Mouse (Mus musculus) liver, embryonic 11.5 days (tissue): ENCODE measurements around the gene 1700024G13Rik. TPM values are rescaled to one million over a fixed set of nuclear protein-coding genes. Genes with fewer than 3 reads are reported as not detected.
"Not testable (repeated sequence)": the region's sequence is repeated elsewhere in the genome, so short reads cannot be mapped to it uniquely, and the experiment has no call there.

Source experiments
- ATAC-seq: fragments of 200-750 bp; cut with Nextera tagmentation; replicated peaks from 2 replicates; pipeline ENCODE4 v1.8.0; 2017; ENCODE audit warnings: moderate number of reproducible peaks, mild to moderate bottlenecking, moderate TSS enrichment, moderate library complexity; ENCODE audit not compliant: low FRiP score
- DNase-seq: peaks from one replicate; pipeline ENCODE4 v3.0.0-alpha.2; 2017; ENCODE audit warnings: low spot score
- H3K27ac ChIP-seq: fragments of 300-500 bp; sonication (generic); 2 replicates; pipeline ENCODE4 v1.5.1; 2014; ENCODE audit warnings: mild to moderate bottlenecking, low read depth, low read length, control low read depth
- H3K27me3 ChIP-seq: fragments of 300-500 bp; sonication (generic); replicated peaks from 2 replicates; pipeline ENCODE4 v1.6.1; 2014; ENCODE audit warnings: low read length, mixed read lengths; ENCODE audit not compliant: control insufficient read depth, insufficient read depth
- H3K36me3 ChIP-seq: fragments of 300-500 bp; sonication (generic); 2 replicates; pipeline ENCODE4 v1.6.1; 2014; ENCODE audit warnings: mild to moderate bottlenecking, low read length, moderate library complexity, mixed read lengths; ENCODE audit not compliant: control insufficient read depth, insufficient read depth
- H3K4me1 ChIP-seq: fragments of 300-500 bp; sonication (generic); replicated peaks from 2 replicates; pipeline ENCODE4 v1.6.1; 2014; ENCODE audit warnings: low read length, mixed read lengths; ENCODE audit not compliant: control insufficient read depth, insufficient read depth
- H3K4me2 ChIP-seq: fragments of 300-500 bp; sonication (generic); 2 replicates; pipeline ENCODE4 v1.6.1; 2014; ENCODE audit warnings: mild to moderate bottlenecking, control low read depth, moderate library complexity
- H3K4me3 ChIP-seq: fragments of 300-500 bp; sonication (generic); 2 replicates; pipeline ENCODE4 v1.5.1; 2014; ENCODE audit warnings: low read depth, low read length, control low read depth
- H3K9ac ChIP-seq: fragments of 300-500 bp; sonication (generic); 2 replicates; pipeline ENCODE4 v1.6.1; 2014; ENCODE audit warnings: low read depth, low read length, control low read depth
- H3K9me3 ChIP-seq: fragments of 300-500 bp; sonication (generic); 2 replicates; pipeline ENCODE4 v1.6.1; 2016; ENCODE audit warnings: low read length, inconsistent platforms, mixed read lengths; ENCODE audit not compliant: control insufficient read depth
- WGBS: fragments of 180-500 bp; shearing (Covaris S2); extraction: QIAGEN DNeasy Blood & Tissue Kit; methylation state at CpG from one replicate; pipeline ENCODE4 v1.1.7; 2014; 5-methylcytosine and 5-hydroxymethylcytosine counted together
- polyA plus RNA-seq: library from polyadenylated mRNA; unstranded; fragments of >200 nt; fragmentation: Nextera tagmentation; extraction: Ambion mirVana; gene quantifications from 2 replicates; pipeline ENCODE4 v1.2.1, GENCODE M21; 2014

The 1700024G13Rik gene
- polyA plus RNA-seq, 1 experiment from 2014 or later: not detected

DNA sequence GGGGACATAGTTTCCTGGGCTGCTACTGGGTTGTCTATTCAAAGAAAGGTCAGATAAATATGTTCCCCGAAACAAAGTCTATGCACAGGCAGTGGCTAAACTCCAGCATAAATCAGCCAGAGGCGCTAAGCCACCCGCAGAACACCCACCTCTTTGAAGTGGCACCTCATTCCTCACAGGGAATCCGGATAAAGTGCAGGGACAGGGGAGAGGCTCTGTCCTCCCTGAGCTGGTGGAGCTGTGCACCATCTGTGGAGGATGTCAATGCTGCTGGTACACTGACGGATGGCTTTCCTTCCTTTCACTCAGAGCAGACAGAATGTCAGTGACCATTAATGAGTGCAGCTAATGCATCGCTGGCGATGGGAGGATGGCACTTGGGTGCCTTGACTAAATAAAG lies 7.1 kb downstream of the 1700024G13Rik start:
- no peak overlapping the region for H3K27ac ChIP-seq
- H3K4me3 ChIP-seq: no peak overlapping the region
- H3K36me3 ChIP-seq: no peaks in the 10 kb centered on the region
- H3K9ac ChIP-seq: no peak overlapping the region
- H3K9me3 ChIP-seq: no peaks in the 10 kb centered on the region
- peaks cover 33% of the 10 kb centered on the region for H3K27me3 ChIP-seq
- no peak for ATAC-seq
- H3K4me1 ChIP-seq: no peaks in the 10 kb centered on the region
- WGBS: 28% methylated on average over 7 of the region's 7 CpGs
- no peak for DNase-seq
- no peak overlapping the region for H3K4me2 ChIP-seq

DNA sequence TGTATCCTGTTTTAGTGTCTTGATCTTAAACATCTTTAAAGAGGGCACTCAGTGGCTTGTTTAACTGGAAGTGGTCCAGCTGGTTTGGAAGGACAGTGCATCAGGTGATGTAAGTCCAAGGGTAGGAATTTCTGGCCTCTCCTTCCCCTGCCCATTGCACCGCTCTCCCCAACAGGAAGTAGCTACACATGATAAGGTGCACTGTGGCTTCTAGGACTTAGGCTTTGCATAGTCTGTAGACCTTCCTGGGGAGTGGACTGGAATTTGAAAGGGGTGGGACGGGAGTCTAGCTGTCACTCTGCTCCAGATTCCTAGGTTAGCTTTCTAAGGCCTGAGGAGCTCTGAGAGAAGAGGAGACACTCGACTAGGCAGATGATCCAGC lies 8.1 kb downstream of the 1700024G13Rik start:
- Histone ChIP-seq H3K9ac (no peak overlapping the region), H3K4me1 (no peaks in the 10 kb centered on the region), H3K36me3 (no peaks in the 10 kb centered on the region), H3K27ac (no peak overlapping the region), H3K27me3 (peaks cover 33% of the 10 kb centered on the region), H3K4me3 (no peak overlapping the region), H3K4me2 (no peak overlapping the region), H3K9me3 (no peaks in the 10 kb centered on the region)
- no peak for DNase-seq
- no peak for ATAC-seq
- 30% methylated on average over 3 of the region's 3 CpGs for WGBS

DNA sequence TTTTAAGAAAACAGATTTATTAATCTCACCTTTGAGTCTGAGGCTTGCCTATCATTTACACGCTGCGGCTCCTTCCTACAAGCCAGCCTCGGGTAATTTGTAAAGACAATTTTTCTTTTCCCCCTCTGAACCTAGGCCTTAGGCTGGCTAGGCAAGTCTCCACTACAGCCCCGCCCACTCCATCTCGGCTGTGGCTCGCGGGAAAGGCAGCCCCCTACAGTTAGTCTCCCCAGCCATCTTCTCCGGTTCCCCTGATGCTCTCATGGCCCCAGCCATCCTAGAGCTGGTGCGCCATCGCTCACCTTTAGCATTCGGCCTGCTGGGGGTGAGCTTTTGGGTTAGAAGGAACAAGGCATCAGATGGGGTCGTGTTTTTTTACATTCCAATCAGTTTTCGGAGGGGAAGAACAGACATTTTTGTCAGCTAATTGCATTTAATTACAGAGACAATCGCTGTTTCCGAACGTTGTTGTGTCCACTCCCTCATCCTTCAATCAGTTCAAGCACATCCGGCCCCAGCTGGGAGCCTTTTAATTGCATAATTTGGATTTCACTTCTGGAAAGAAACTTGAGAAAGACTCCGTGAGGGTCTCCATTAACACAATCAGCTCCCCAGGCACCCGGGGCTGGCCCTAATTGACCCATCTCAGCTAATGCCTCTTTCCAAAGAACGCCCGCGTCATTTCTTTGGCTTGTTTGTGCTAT lies 8.6 kb downstream of the 1700024G13Rik start:
- Histone ChIP-seq H3K36me3 (no peaks in the 10 kb centered on the region), H3K4me3 (no peak overlapping the region), H3K4me1 (no peaks in the 10 kb centered on the region), H3K9ac (no peak overlapping the region), H3K9me3 (no peaks in the 10 kb centered on the region), H3K27me3 (peaks cover 33% of the 10 kb centered on the region), H3K27ac (no peak overlapping the region), H3K4me2 (no peak overlapping the region)
- ATAC-seq (no peak), DNase-seq (no peak)
- WGBS: 19% methylated on average over 22 of the region's 22 CpGs

DNA sequence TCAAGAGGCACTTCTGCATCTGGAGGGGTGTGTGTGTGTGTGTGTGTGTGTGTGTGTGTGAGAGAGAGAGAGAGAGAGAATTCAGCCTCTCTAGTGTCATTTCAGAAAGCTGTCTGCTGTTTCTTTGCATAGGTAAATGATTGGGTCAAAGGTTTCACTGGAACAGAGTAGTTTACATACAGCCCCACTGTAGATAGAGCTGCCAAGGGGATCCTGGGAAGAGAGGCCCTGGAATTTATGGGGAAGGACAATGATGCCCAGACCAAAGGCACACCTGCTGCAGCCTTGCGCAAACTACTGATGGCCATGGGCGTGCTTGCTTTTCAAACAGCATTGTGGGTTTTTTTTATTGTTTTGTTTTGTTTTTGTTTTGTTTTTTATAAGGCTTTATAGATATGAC lies 15.7 kb downstream of the 1700024G13Rik start:
- H3K4me2 ChIP-seq: no peak overlapping the region
- WGBS: 83% methylated on average over 2 of the region's 2 CpGs
- no peaks in the 10 kb centered on the region for H3K36me3 ChIP-seq
- H3K4me3 ChIP-seq: no peak overlapping the region
- DNase-seq (no peak), ATAC-seq (no peak)
- H3K9ac ChIP-seq: no peak overlapping the region
- no peaks in the 10 kb centered on the region for H3K9me3 ChIP-seq
- H3K27me3 ChIP-seq: no peaks in the 10 kb centered on the region
- H3K4me1 ChIP-seq: no peaks in the 10 kb centered on the region
- no peak overlapping the region for H3K27ac ChIP-seq

DNA sequence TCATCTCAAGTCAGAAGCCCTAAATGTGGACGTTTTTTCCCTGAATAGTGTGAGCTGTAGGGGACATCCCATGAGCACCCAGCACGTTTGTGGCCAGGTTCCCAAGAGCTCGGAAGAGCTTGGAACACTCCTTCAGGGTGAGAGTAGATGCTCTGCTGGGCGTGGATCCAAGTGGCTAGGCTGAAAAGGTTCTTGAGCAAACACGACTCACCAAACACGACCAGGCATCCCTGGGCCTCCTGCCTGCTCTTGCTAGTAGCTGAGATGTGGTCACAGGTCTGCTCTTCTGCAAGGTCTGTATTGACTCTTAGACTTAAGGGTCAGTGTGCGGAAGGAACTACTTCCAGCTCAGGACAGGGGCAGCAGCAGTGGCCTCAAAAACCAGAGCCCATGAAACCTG lies 18.4 kb downstream of the 1700024G13Rik start:
- H3K27ac ChIP-seq: no peak overlapping the region
- no peaks in the 10 kb centered on the region for H3K4me1 ChIP-seq
- H3K4me3 ChIP-seq: no peak overlapping the region
- H3K27me3 ChIP-seq: no peaks in the 10 kb centered on the region
- H3K4me2 ChIP-seq: no peak overlapping the region
- ATAC-seq: no peak
- 67% methylated on average over 7 of the region's 7 CpGs for WGBS
- no peak overlapping the region for H3K9ac ChIP-seq
- DNase-seq: no peak
- H3K9me3 ChIP-seq: no peaks in the 10 kb centered on the region
- H3K36me3 ChIP-seq: no peaks in the 10 kb centered on the region

DNA sequence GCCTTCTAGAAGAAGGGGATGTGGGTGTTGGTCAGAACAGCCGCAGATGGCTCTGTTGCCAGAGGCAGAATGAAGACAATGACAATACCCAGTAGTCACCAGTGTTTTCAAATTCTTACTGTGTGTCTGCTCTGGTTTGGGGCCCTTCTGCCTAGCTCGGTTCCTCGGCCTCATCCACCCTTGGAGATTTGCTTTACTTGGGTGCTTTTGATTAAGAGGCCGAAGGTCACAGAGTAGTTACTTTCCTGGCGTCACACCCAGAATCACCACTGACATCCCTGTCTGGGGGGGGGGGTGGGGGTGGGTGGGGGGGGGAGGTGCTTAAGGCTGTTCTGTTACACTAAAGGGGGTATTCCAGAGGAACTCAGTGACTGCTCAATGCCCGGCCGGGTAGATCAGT lies 23.8 kb downstream of the 1700024G13Rik start:
- Histone ChIP-seq H3K9me3 (no peaks in the 10 kb centered on the region), H3K4me2 (no peak overlapping the region), H3K9ac (no peak overlapping the region), H3K27ac (no peak overlapping the region), H3K4me1 (no peaks in the 10 kb centered on the region), H3K36me3 (no peaks in the 10 kb centered on the region), H3K4me3 (no peak overlapping the region), H3K27me3 (no peaks in the 10 kb centered on the region)
- DNase-seq: no peak
- no peak for ATAC-seq
- 54% methylated on average over 7 of the region's 7 CpGs for whole genome bisulfite sequencing

DNA sequence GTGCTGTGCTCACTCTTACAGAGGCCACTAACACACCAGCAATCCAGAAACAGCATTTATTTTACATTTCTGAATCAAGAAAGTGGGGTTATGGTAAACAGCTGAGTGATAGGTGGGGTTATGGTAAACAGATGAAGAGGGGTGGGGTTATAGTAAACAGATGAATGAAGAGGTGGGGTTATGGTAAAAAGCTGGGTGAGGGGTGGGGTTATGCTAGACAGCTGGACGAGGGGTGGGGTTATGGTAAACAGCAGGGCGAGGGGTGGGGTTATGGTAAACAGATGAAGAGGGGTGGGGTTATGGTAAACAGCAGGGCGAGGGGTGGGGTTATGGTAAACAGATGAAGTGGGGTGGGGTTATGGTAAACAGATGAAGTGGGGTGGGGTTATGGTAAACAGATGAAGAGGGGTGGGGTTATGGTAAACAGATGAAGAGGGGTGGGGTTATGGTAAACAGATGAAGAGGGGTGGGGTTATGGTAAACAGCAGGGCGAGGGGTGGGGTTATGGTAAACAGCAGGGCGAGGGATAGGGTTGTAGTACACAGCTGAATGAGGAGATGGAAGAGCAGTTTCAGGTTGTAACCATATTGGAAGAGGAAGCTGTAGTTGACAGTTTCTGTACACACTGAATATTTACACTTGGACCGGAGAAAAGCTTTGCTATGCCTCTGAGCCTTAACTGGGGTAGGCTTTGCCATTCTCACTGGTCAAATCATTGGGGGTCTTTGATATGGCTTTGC lies 36.8 kb downstream of the 1700024G13Rik start:
- not testable (repeated sequence) for H3K9ac ChIP-seq, H3K4me1 ChIP-seq, H3K4me2 ChIP-seq, H3K9me3 ChIP-seq, ATAC-seq, H3K4me3 ChIP-seq, H3K36me3 ChIP-seq, H3K27me3 ChIP-seq, H3K27ac ChIP-seq, DNase-seq
- WGBS: 33% methylated on average over 6 of the region's 6 CpGs

DNA sequence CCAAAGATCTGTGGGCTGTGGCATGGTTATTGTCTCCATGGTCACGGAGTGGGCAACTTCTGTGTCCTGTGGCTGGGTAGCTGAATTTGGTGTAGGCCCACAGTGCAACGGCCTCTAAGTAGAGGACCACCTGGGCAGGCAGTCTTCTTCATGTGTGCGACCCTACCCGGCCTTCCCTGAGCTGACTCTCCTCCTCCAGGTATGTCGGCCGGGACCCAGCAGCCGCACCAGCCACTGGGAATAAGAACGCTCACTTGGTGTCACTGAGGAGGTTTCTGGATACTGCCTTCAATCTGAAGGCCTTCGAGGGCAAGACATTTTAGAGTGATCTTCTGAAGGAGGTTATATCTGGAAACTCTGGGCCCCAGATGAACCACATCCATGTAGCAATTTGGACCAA lies 40.9 kb downstream of the 1700024G13Rik start:
- Histone ChIP-seq H3K9ac (no peak overlapping the region), H3K4me3 (no peak overlapping the region), H3K36me3 (no peaks in the 10 kb centered on the region), H3K27ac (no peak overlapping the region), H3K4me1 (no peaks in the 10 kb centered on the region), H3K9me3 (no peaks in the 10 kb centered on the region), H3K27me3 (no peaks in the 10 kb centered on the region), H3K4me2 (no peak overlapping the region)
- no peak for DNase-seq
- WGBS: 90% methylated on average over 9 of the region's 9 CpGs
- ATAC-seq: no peak

DNA sequence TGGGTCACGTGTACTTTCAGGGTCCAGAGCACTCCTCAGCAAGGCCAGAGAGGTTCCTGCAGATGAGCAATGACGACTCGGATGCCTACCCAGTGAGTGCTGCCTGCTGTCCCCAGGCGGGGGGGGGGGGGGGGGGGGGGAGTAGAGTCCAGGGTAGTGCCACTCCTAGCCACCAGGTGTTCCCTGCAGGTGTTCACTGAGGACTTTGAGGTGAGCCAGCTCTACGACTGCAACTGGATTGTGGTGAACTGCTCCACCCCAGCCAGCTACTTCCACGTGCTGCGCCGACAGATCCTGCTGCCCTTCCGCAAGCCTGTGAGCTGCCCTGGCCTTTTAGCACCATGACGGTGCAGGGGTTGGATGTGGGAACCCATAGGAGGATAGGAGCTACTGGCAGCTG lies 43.5 kb downstream of the 1700024G13Rik start:
- Histone ChIP-seq H3K4me2 (no peak overlapping the region), H3K27ac (no peak overlapping the region), H3K4me3 (no peak overlapping the region), H3K4me1 (no peaks in the 10 kb centered on the region), H3K27me3 (no peaks in the 10 kb centered on the region), H3K9ac (no peak overlapping the region), H3K9me3 (no peaks in the 10 kb centered on the region), H3K36me3 (no peaks in the 10 kb centered on the region)
- WGBS: 87% methylated on average over 9 of the region's 10 CpGs
- ATAC-seq: no peak
- DNase-seq: no peak
